Mouse (Mus musculus) erythroblast, embryonic 14.5 days (primary cell): Measurements from ENCODE around the gene Clec16a.

Experiments
- GATA1 ChIP-seq: IDR thresholded peaks from 2 replicates; pipeline ENCODE4 v1.6.1; 2012; ENCODE audit warnings: low read length, inconsistent platforms, mixed read lengths
- TAL1 ChIP-seq: IDR thresholded peaks from 3 replicates; pipeline ENCODE4 v1.6.1; 2012; ENCODE audit warnings: low read length, inconsistent platforms, mixed read lengths

DNA sequence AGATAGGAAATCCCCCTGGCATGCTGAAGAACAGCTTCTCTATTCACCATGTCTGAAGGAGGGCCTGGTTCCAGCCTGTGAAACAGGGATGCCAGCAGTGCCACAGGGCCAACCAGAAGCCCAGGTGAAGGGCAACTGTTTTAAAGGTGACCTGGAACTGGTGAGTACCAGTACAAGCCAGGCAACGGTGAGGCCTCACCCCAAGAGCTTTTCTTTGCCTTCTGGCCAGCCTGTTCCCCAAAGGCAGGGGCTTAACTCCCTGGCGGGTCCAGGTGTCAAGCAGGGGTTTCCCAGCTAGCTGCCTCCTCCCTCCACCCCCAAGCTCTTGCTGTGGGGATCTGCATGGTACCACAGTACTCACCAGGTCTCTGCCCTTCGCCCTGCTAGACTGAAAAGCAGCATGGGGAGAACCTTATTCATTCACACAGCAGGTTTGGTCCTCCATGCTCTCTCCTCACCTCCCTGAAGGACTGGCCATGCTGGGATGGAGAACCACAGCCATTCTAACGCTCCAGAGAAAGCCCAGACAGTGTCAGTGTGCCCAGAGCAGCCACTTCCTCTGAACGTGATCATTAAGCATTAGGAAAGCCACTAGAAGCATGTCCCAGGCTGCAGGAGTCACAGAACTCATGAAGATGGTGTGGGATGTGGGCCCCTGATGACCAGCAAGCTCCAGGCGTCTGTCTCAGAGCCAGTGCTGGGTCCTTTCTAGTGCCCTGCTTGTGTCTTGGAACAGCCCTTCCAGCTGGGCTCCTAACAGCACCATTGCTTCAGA, 237.4 kb downstream of the Clec16a start:
- no peak for TF ChIP-seq GATA1
- no peak for TF ChIP-seq TAL1
